Comparison of ENCODE assay signal across 17 mouse cellular contexts in genomic region chr13:37345823-37346222, GRCm38 (mm10). TPM values are rescaled to one million over a fixed set of nuclear protein-coding genes. Genes with fewer than 3 reads are reported as not detected.
DNase-seq lines count a peak whose midpoint lies in the region; ATAC-seq and TF ChIP-seq lines count a peak whose summit lies in the region.
"Had no signal": no experiment of that assay in that cellular context is flagged by ENCODE, and none has a peak within 500 bp of the region (broad histone marks: within the 10 kb centered on the region; RNA-seq: fewer than 3 reads in every experiment).

No protein-coding gene starts in this region.

- H3K9ac ChIP-seq in limb, embryonic 13.5 days = no peak overlapping the region
- H3K9ac ChIP-seq: forebrain, embryonic 12.5 days; hindbrain, embryonic 13.5 days; lung, embryonic 14.5 days had no signal

- H3K27ac ChIP-seq in bone marrow macrophage, adult 2 months (ENCODE audit: insufficient read depth, low read depth, low read length) = peak overlapping the region; percentile 99
- H3K27ac ChIP-seq in limb, embryonic 13.5 days = no peak overlapping the region
- peak overlapping the region; percentile 75 for H3K27ac ChIP-seq in small intestine, adult 2 months (ENCODE audit: insufficient read depth, low read depth, low read length)
- H3K27ac ChIP-seq: forebrain, embryonic 12.5 days; heart, adult 2 months; hindbrain, embryonic 13.5 days; kidney, postnatal 0 days had no signal

- no peaks in the 10 kb centered on the region for H3K27me3 ChIP-seq in limb, embryonic 13.5 days
- no peaks in the 10 kb centered on the region for H3K27me3 ChIP-seq in small intestine, adult 2 months (ENCODE audit: control insufficient read depth, insufficient read depth, low read length)
- H3K27me3 ChIP-seq: forebrain, embryonic 12.5 days; hindbrain, embryonic 13.5 days had no signal

- no peak for DNase-seq in lung, adult 2 months
- DNase-seq in lung, postnatal 14 days = no peak
- DNase-seq in T-cell, adult 2 months (ENCODE audit: low spot score) = no peak
- no peak for DNase-seq in frontal cortex, adult 2 months (ENCODE audit: extremely low spot score in 1 of 2, low spot score in 1 of 2)
- DNase-seq: adrenal gland, postnatal 14 days; lung, embryonic 14.5 days; right cerebral cortex, adult 18-20 months had no signal

- no peak for TF ChIP-seq POLR2A in lung, adult 2 months (IDR thresholded peaks at IDR 0.05; ENCODE audit: borderline replicate concordance, extremely low read depth, low read depth, low read length)
- TF ChIP-seq POLR2A in bone marrow macrophage, adult 2 months (IDR thresholded peaks at IDR 0.05; ENCODE audit: borderline replicate concordance, low read depth, low read length) = no peak
- no peak for TF ChIP-seq POLR2A in small intestine, adult 2 months (IDR thresholded peaks at IDR 0.05; ENCODE audit: low read depth, low read length)

- H3K4me1 ChIP-seq in lung, adult 2 months (ENCODE audit: control insufficient read depth, insufficient read depth, low read length) = no peaks in the 10 kb centered on the region
- H3K4me1 ChIP-seq in bone marrow macrophage, adult 2 months (ENCODE audit: control insufficient read depth, insufficient read depth, low read length) = peaks cover 22% of the 10 kb centered on the region
- H3K4me1 ChIP-seq in limb, embryonic 13.5 days = peaks cover 10% of the 10 kb centered on the region
- H3K4me1 ChIP-seq in small intestine, adult 2 months (ENCODE audit: control insufficient read depth, insufficient read depth, insufficient read length, low read length) = 0 out of 2 replicates have a peak, but pooled peaks cover 2% of the 10 kb centered on the region
- H3K4me1 ChIP-seq: forebrain, embryonic 12.5 days; hindbrain, embryonic 13.5 days had no signal

- no peak for TF ChIP-seq CTCF in lung, adult 2 months (IDR thresholded peaks at IDR 0.05; ENCODE audit: insufficient read depth, low read length)
- no peak for TF ChIP-seq CTCF in bone marrow macrophage, adult 2 months (IDR thresholded peaks at IDR 0.05; ENCODE audit: low read depth, low read length)
- TF ChIP-seq CTCF in small intestine, adult 2 months (IDR thresholded peaks at IDR 0.05; ENCODE audit: extremely low read depth, insufficient read length, insufficient replicate concordance, low read depth, low read length) = no peak

- no peaks in the 10 kb centered on the region for H3K36me3 ChIP-seq in limb, embryonic 13.5 days
- H3K36me3 ChIP-seq in small intestine, adult 2 months (ENCODE audit: control insufficient read depth, insufficient read depth, low read length) = no peaks in the 10 kb centered on the region
- H3K36me3 ChIP-seq: forebrain, embryonic 12.5 days; hindbrain, embryonic 13.5 days had no signal

- peak overlapping the region; percentile 17 for H3K4me3 ChIP-seq in lung, adult 2 months (replicated peaks; ENCODE audit: extremely low read depth, low read depth, low read length)
- H3K4me3 ChIP-seq in bone marrow macrophage, adult 2 months (ENCODE audit: insufficient read depth, low read length) = peak overlapping the region; percentile 90
- no peak overlapping the region for H3K4me3 ChIP-seq in limb, embryonic 13.5 days
- peak overlapping the region; percentile 58 for H3K4me3 ChIP-seq in small intestine, adult 2 months (ENCODE audit: low read depth, low read length)
- H3K4me3 ChIP-seq: forebrain, embryonic 12.5 days; heart, adult 2 months; hindbrain, embryonic 13.5 days; myocyte had no signal

- peak overlapping the region; percentile 32; the same call in 1 of the 2 replicates for H3K4me2 ChIP-seq in limb, embryonic 13.5 days (replicated peaks)
- H3K4me2 ChIP-seq: forebrain, embryonic 12.5 days; hindbrain, embryonic 13.5 days; lung, embryonic 14.5 days; midbrain, embryonic 11.5 days had no signal

- no peaks in the 10 kb centered on the region for H3K9me3 ChIP-seq in limb, embryonic 13.5 days
- H3K9me3 ChIP-seq: forebrain, embryonic 12.5 days; hindbrain, embryonic 13.5 days had no signal

- 82% methylated on average over 10 of the region's 10 CpGs for WGBS in lung, adult 2 months
- WGBS in limb, embryonic 13.5 days = 88% methylated on average over 10 of the region's 10 CpGs
- 82% methylated on average over 10 of the region's 10 CpGs for WGBS in small intestine, adult 2 months

- no peak for ATAC-seq in limb, embryonic 13.5 days (ENCODE audit: low FRiP score, low read depth)
- ATAC-seq: intestine, embryonic 16.5 days had no signal

RNA-seq across cellular contexts. Expression of gene Ly86, which starts 0.8 kb away (rescaled TPM):
- polyA plus RNA-seq in lung, adult 2 months (2012; rRNA removed) = 6.6 and 6.9 TPM in 2 replicates
- 613 and 643 TPM in 2 replicates for polyA plus RNA-seq in bone marrow macrophage, adult 2 months (2012; ENCODE audit: insufficient read depth, insufficient read length, missing spikeins)
- polyA plus RNA-seq in limb, embryonic 13.5 days (2015; fragmentation: Nextera tagmentation; extraction: Ambion mirVana) = 15.1 and 16.9 TPM in 2 replicates
- polyA plus RNA-seq in small intestine, adult 2 months (2012; rRNA removed) = 1.8 and 2.3 TPM in 2 replicates
- polyA plus RNA-seq in frontal cortex, adult 2 months (2012; rRNA removed) = 18.7 and 27.2 TPM in 2 replicates
- polyA plus RNA-seq: myocyte had no signal

Comparison
In these comparisons a context has a peak if more than half of its experiments do, and no peak if none do; other contexts are left out.
1. RNA of gene Ly86, which starts 0.8 kb away (polyA plus RNA-seq): 613 to 643 TPM in bone marrow macrophage, adult 2 months; 18.7 to 27.2 TPM in frontal cortex, adult 2 months, 15.1 to 16.9 TPM in limb, embryonic 13.5 days, 6.6 to 6.9 TPM in lung, adult 2 months and 1.8 to 2.3 TPM in small intestine, adult 2 months; every median in the first group is over 10 times any median in the second.